Mouse (Mus musculus) lung, postnatal 0 days (tissue): ENCODE data around the gene Shd. TPM values are rescaled to one million over a fixed set of nuclear protein-coding genes. Genes with fewer than 3 reads are reported as not detected.

ENCODE experiments used
- ATAC-seq: fragments of 200-750 bp; cut with Nextera tagmentation; 2 replicates; pipeline ENCODE4 v1.8.0; 2017; ENCODE audit warnings: moderate library complexity
- DNase-seq: peaks from one replicate; pipeline ENCODE4 v3.0.0-alpha.2; 2016; ENCODE audit warnings: low spot score
- H3K27ac ChIP-seq: fragments of 300-500 bp; sonication (generic); 2 replicates; pipeline ENCODE4 v1.5.1; 2014; ENCODE audit warnings: antibody characterized with exemption, mild to moderate bottlenecking, low read length, mixed read lengths
- H3K27me3 ChIP-seq: fragments of 300-500 bp; sonication (generic); replicated peaks from 2 replicates; pipeline ENCODE4 v1.6.1; 2014; ENCODE audit warnings: low read length, mixed read lengths; ENCODE audit not compliant: insufficient read depth
- H3K36me3 ChIP-seq: fragments of 300-500 bp; sonication (generic); 2 replicates; pipeline ENCODE4 v1.6.1; 2014; ENCODE audit warnings: low read length, mixed read lengths; ENCODE audit not compliant: insufficient read depth
- H3K4me1 ChIP-seq: fragments of 300-500 bp; sonication (generic); 2 replicates; pipeline ENCODE4 v1.6.1; 2014; ENCODE audit warnings: antibody characterized with exemption, low read depth, low read length, mixed read lengths; ENCODE audit not compliant: insufficient read depth
- H3K4me2 ChIP-seq: fragments of 300-500 bp; sonication (generic); replicated peaks from 2 replicates; pipeline ENCODE4 v1.6.1; 2014; ENCODE audit warnings: low read depth, mild to moderate bottlenecking, low read length, moderate library complexity, mixed read lengths
- H3K4me3 ChIP-seq: fragments of 300-500 bp; sonication (generic); 2 replicates; pipeline ENCODE4 v1.5.1; 2014; ENCODE audit warnings: low read depth, low read length
- H3K9ac ChIP-seq: fragments of 300-500 bp; sonication (generic); replicated peaks from 2 replicates; pipeline ENCODE4 v1.6.1; 2014; ENCODE audit warnings: low read depth, mild to moderate bottlenecking
- H3K9me3 ChIP-seq: fragments of 300-500 bp; sonication (generic); 2 replicates; pipeline ENCODE4 v1.6.1; 2016; ENCODE audit warnings: low read length, mixed read lengths
- CTCF ChIP-seq: IDR thresholded peaks from 2 replicates; pipeline ENCODE4 v1.5.1; 2016; ENCODE audit warnings: antibody characterized with exemption, mild to moderate bottlenecking
- EP300 ChIP-seq: IDR thresholded peaks from 2 replicates; pipeline ENCODE4 v1.6.1; 2016; ENCODE audit warnings: antibody characterized with exemption, mild to moderate bottlenecking, control low read depth
- WGBS: fragments of 180-500 bp; shearing (Covaris S2); extraction: QIAGEN DNeasy Blood & Tissue Kit; methylation state at CpG from one replicate; pipeline ENCODE4 v1.1.7; 2014; 5-methylcytosine and 5-hydroxymethylcytosine counted together
- polyA plus RNA-seq: library from polyadenylated mRNA; unstranded; fragments of >200 nt; fragmentation: Nextera tagmentation; extraction: Ambion mirVana; gene quantifications from 2 replicates; pipeline ENCODE4 v1.2.1, GENCODE M21; 2015

The Shd gene
- polyA plus RNA-seq, 1 experiment from 2014 or later, result 3.4 TPM

DNA sequence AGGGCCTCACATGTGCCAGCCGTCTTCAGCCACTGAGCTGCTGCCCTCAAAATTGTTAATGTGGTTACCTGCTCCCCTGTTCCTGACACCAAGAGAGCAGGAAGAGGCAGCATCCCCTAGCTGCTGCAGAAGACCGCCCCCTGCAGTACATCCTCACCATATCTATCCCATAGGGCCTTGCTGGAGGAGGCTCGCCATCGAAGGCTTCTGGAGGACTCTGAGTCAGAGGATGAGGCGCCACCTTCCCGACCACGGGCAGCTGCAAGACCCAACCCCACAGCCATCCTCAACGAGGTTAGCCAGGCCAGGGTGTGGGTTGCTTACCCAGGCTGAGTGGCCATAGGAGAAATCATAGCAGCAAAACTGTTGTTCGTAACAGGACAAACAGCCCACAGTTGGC is 5.3 kb upstream of the Shd start:
- Histone ChIP-seq H3K36me3 (peaks cover 11% of the 10 kb centered on the region), H3K27me3 (no peaks in the 10 kb centered on the region), H3K4me3 (no peak overlapping the region), H3K4me1 (no peaks in the 10 kb centered on the region), H3K4me2 (no peak overlapping the region), H3K9me3 (no peaks in the 10 kb centered on the region), H3K27ac (no peak overlapping the region), H3K9ac (no peak overlapping the region)
- ATAC-seq (no peak), DNase-seq (no peak)
- WGBS, result 82% methylated on average over 9 of the region's 9 CpGs
- TF ChIP-seq EP300, result no peak
- peak; percentile 19; the same call in 1 of the 2 replicates for TF ChIP-seq CTCF

- peaks cover 11% of the 10 kb centered on the region for H3K36me3 ChIP-seq
- 92% methylated on average over 4 of the region's 4 CpGs for WGBS
- ATAC-seq, result no peak
Measured at GRCm38 (mm10) chr17:55967186-55967585, 3.1 kb upstream of the Shd start.

DNA sequence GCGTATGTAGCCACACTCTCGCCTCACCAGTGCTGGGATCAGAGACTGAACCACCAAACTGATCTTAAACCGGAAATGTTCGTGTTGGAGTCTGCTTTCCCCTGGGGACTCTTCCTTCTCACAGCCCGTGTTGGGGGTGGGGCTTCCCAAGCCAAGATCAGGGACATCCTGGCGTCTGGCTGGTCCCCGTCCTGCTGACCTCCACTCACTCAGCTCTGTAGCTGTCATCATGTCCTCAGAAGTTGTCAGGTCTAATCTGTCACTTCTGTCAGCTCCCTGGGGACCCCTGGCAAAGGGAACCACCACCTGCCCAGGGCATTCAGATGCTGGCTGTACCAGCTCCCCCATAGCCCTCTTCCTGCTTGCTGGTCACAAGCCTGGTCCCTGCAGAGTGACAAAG is 2.1 kb upstream of the Shd start:
- Histone ChIP-seq H3K4me2 (no peak overlapping the region), H3K9ac (no peak overlapping the region), H3K27me3 (no peaks in the 10 kb centered on the region), H3K4me1 (no peaks in the 10 kb centered on the region), H3K9me3 (no peaks in the 10 kb centered on the region), H3K4me3 (no peak overlapping the region), H3K27ac (no peak overlapping the region), H3K36me3 (peaks cover 11% of the 10 kb centered on the region)
- DNase-seq (no peak), ATAC-seq (0 out of 2 replicates have a peak, but pooled peaks have one; percentile 19)
- 54% methylated on average over 7 of the region's 7 CpGs for WGBS
- TF ChIP-seq CTCF (no peak), EP300 (no peak)

More at GRCm38 (mm10) chr17:55967186-55967585, 3.1 kb upstream of the Shd start:
- Histone ChIP-seq H3K4me1 (no peaks in the 10 kb centered on the region), H3K9ac (no peak overlapping the region), H3K4me3 (no peak overlapping the region), H3K27me3 (no peaks in the 10 kb centered on the region), H3K27ac (no peak overlapping the region), H3K4me2 (no peak overlapping the region), H3K9me3 (no peaks in the 10 kb centered on the region)
- TF ChIP-seq EP300 (no peak), CTCF (no peak)
- DNase-seq, result no peak

- no peak overlapping the region for H3K4me2 ChIP-seq
- no peak overlapping the region for H3K27ac ChIP-seq
- ATAC-seq, result no peak
Measured at GRCm38 (mm10) chr17:55969560-55969959, 707 bp upstream of the Shd start.

GRCm38 (mm10) chr17:55971453-55971852 is 1.2 kb downstream of the Shd start:
- Histone ChIP-seq H3K9ac (no peak overlapping the region), H3K36me3 (peaks cover 8% of the 10 kb centered on the region), H3K4me3 (no peak overlapping the region), H3K27ac (no peak overlapping the region), H3K27me3 (no peaks in the 10 kb centered on the region), H3K4me2 (no peak overlapping the region), H3K9me3 (no peaks in the 10 kb centered on the region), H3K4me1 (no peaks in the 10 kb centered on the region)
- no peak for ATAC-seq
- TF ChIP-seq EP300, result no peak
- no peak for TF ChIP-seq CTCF
- no peak for DNase-seq
- WGBS, result 32% methylated on average over 22 of the region's 22 CpGs

More at GRCm38 (mm10) chr17:55969560-55969959, 707 bp upstream of the Shd start:
- Histone ChIP-seq H3K4me1 (no peaks in the 10 kb centered on the region), H3K9me3 (no peaks in the 10 kb centered on the region), H3K27me3 (no peaks in the 10 kb centered on the region), H3K36me3 (peaks cover 11% of the 10 kb centered on the region), H3K9ac (no peak overlapping the region), H3K4me3 (no peak overlapping the region)
- TF ChIP-seq EP300 (no peak), CTCF (no peak)
- 45% methylated on average over 14 of the region's 14 CpGs for WGBS
- DNase-seq, result no peak

DNA sequence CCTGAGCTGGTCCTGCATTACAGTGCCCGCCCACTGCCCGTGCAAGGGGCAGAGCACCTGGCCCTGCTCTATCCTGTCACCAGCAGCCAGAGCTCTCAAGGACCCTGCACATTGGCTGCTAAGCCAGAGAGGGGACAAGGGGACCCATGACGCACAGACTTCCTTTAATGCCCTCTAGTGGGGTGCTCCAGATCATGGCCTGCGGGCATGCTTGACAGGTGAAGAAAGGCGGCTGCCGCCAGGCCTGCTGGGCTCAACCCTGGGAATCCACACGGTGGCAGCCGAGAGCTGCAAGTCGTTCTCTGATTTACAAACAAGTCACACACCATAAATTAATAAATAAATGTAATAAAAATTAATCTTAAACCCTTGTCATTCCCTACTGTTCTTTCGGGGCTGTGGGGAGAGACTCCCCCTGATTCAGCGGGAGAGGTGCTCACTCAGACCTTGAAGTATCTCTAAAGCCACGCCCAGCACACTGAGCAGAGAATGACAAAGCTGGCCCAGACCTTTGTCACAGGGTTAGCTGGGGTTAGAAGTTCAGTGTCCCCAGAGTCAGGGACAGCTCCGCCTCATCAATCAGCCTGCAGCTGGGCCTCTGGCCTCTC is 6.1 kb downstream of the Shd start:
- H3K9me3 ChIP-seq, result no peaks in the 10 kb centered on the region
- no peak overlapping the region for H3K4me3 ChIP-seq
- ATAC-seq, result peak; percentile 90
- DNase-seq, result peak; percentile 86
- peak; percentile 86 for TF ChIP-seq CTCF
- TF ChIP-seq EP300, result no peak
- H3K27me3 ChIP-seq, result no peaks in the 10 kb centered on the region
- H3K4me1 ChIP-seq, result no peaks in the 10 kb centered on the region
- no peaks in the 10 kb centered on the region for H3K36me3 ChIP-seq
- WGBS, result 14% methylated on average over 13 of the region's 13 CpGs
- H3K4me2 ChIP-seq, result no peak overlapping the region; the same call in 1 of the 2 replicates
- H3K9ac ChIP-seq, result no peak overlapping the region
- no peak overlapping the region for H3K27ac ChIP-seq
